Mouse (Mus musculus) myocyte (in vitro differentiated cells): ENCODE measurements around the gene Hoxa3.

Experiments
- E2F4 ChIP-seq: IDR thresholded peaks from one replicate; pipeline ENCODE4 v1.6.1; 2011; ENCODE audit warnings: mild to moderate bottlenecking, control low read depth, moderate library complexity; ENCODE audit not compliant: insufficient read depth
- MAX ChIP-seq: IDR thresholded peaks from one replicate; pipeline ENCODE4 v1.6.1; 2011; ENCODE audit warnings: low read depth, mild to moderate bottlenecking, control low read depth
- MYOD1 ChIP-seq, 3 experiments: IDR thresholded peaks; one replicate each; pipeline ENCODE4 v1.6.1; 2011; ENCODE audit warnings: control low read depth in 2 of 3, low read depth in 2 of 3, mild to moderate bottlenecking in 2 of 3, moderate library complexity in 1 of 3; ENCODE audit not compliant: insufficient read length in 2 of 3, control insufficient read depth in 1 of 3
- MYOG ChIP-seq, 3 experiments: IDR thresholded peaks; one replicate each; pipeline ENCODE4 v1.6.1; 2011; ENCODE audit warnings: control low read depth in 2 of 3, low read depth in 2 of 3, mild to moderate bottlenecking in 2 of 3; ENCODE audit not compliant: insufficient read length in 2 of 3, control insufficient read depth in 1 of 3, insufficient read depth in 1 of 3
- POLR2A ChIP-seq: IDR thresholded peaks from one replicate; pipeline ENCODE4 v1.6.1; 2011; ENCODE audit warnings: low read depth, mild to moderate bottlenecking, control low read depth, moderate library complexity; ENCODE audit not compliant: insufficient read length
- TCF12 ChIP-seq: IDR thresholded peaks from one replicate; pipeline ENCODE4 v1.6.1; 2011; ENCODE audit warnings: mild to moderate bottlenecking, control low read depth; ENCODE audit not compliant: poor library complexity, insufficient read depth, severe bottlenecking

GRCm38 (mm10) chr6:52158276-52159051, 54.7 kb downstream of the Hoxa3 start, which contains the start of gene Hoxa1:
- TF ChIP-seq POLR2A (peak; percentile 66), E2F4 (no peak), MYOD1 (IDR thresholded peaks at IDR 0.05; ENCODE audit: control insufficient read depth in 1 of 3, insufficient read length in 2 of 3, low read depth in 2 of 3) (no peak), MAX (no peak), TCF12 (no peak), MYOG (IDR thresholded peaks at IDR 0.05; ENCODE audit: control insufficient read depth in 1 of 3, insufficient read depth in 1 of 3, insufficient read length in 2 of 3, low read depth in 2 of 3) (peak in 1 of 3 experiments; percentile 44)
